Mouse (Mus musculus) MEL (cell line): ENCODE data around the gene Sh3gl2. TPM values are rescaled to one million over a fixed set of nuclear protein-coding genes. Genes with fewer than 3 reads are reported as not detected.

ENCODE experiments used
- DNase-seq: peaks from one replicate; pipeline ENCODE4 v3.0.0; 2011; ENCODE audit warnings: low read depth, low spot score
- H3K27ac ChIP-seq: 2 replicates; pipeline ENCODE4 v1.5.1; 2012; ENCODE audit warnings: low read depth, mild to moderate bottlenecking, control low read depth, low read length, moderate library complexity; ENCODE audit not compliant: control insufficient read depth
- H3K27me3 ChIP-seq, 2 experiments: fragments of 150-350 bp in 1 of 2; sonication (generic) in 1 of 2; 2 replicates each; pipeline ENCODE4 v1.6.1; 2012; ENCODE audit warnings: low read length in 2 of 2, mild to moderate bottlenecking in 2 of 2, improper control_type of control experiment in 1 of 2, moderate library complexity in 1 of 2; ENCODE audit not compliant: insufficient read depth in 2 of 2, control insufficient read depth in 1 of 2
- H3K36me3 ChIP-seq, 2 experiments: 2 replicates each; pipeline ENCODE4 v1.6.1; 2012 to 2014; ENCODE audit warnings: low read length in 2 of 2, improper control_type of control experiment in 1 of 2, inconsistent platforms in 1 of 2, mild to moderate bottlenecking in 1 of 2; ENCODE audit not compliant: insufficient read depth in 2 of 2, control insufficient read depth in 1 of 2
- H3K4me1 ChIP-seq, 2 experiments: fragments of 150-350 bp in 1 of 2; sonication (generic) in 1 of 2; 2 replicates each; pipeline ENCODE4 v1.6.1; 2012; ENCODE audit warnings: low read length in 2 of 2, improper control_type of control experiment in 1 of 2, mild to moderate bottlenecking in 1 of 2; ENCODE audit not compliant: insufficient read depth in 2 of 2, control insufficient read depth in 1 of 2
- H3K4me3 ChIP-seq, 2 experiments: fragments of 150-350 bp in 1 of 2; sonication (generic) in 1 of 2; 2 replicates each; pipeline ENCODE4 v1.5.1; 2012; ENCODE audit warnings: low read depth in 2 of 2, low read length in 2 of 2, mild to moderate bottlenecking in 2 of 2, moderate library complexity in 2 of 2, control low read depth in 1 of 2, improper control_type of control experiment in 1 of 2; ENCODE audit not compliant: control insufficient read depth in 1 of 2, insufficient read depth in 1 of 2
- H3K79me2 ChIP-seq: 2 replicates; pipeline ENCODE4 v1.6.1; 2012; ENCODE audit warnings: mild to moderate bottlenecking, low read length, moderate library complexity; ENCODE audit not compliant: control insufficient read depth, poor library complexity, insufficient read depth
- H3K9ac ChIP-seq: 2 replicates; pipeline ENCODE4 v1.6.1; 2012; ENCODE audit warnings: low read depth, mild to moderate bottlenecking, control low read depth, low read length, moderate library complexity; ENCODE audit not compliant: control insufficient read depth, poor library complexity, severe bottlenecking
- H3K9me3 ChIP-seq: fragments of 150-350 bp; sonication (generic); replicated peaks from 2 replicates; pipeline ENCODE4 v1.6.1; 2012; ENCODE audit warnings: mild to moderate bottlenecking, low read length, improper control_type of control experiment, moderate library complexity; ENCODE audit not compliant: insufficient read depth
- BHLHE40 ChIP-seq: IDR thresholded peaks from 2 replicates; pipeline ENCODE4 v1.6.1; 2012; ENCODE audit warnings: low read depth, mild to moderate bottlenecking, inconsistent platforms, low read length, improper control_type of control experiment, borderline replicate concordance
- CHD2 ChIP-seq: IDR thresholded peaks from 2 replicates; pipeline ENCODE4 v1.6.1; 2011; ENCODE audit warnings: low read length, improper control_type of control experiment
- CTCF ChIP-seq, 3 experiments: IDR thresholded peaks in 2 of 3; conservative IDR thresholded peaks in 1 of 3; 2 replicates each; pipeline ENCODE4 v1.5.1; 2011 to 2012; ENCODE audit warnings: low read length in 3 of 3, low read depth in 2 of 3, mild to moderate bottlenecking in 2 of 3, improper control_type of control experiment in 1 of 3, inconsistent platforms in 1 of 3, mixed read lengths in 1 of 3, moderate library complexity in 1 of 3; ENCODE audit not compliant: control insufficient read depth in 1 of 3, insufficient read depth in 1 of 3, poor library complexity in 1 of 3, severe bottlenecking in 1 of 3
- ELF1 ChIP-seq: IDR thresholded peaks from 2 replicates; pipeline ENCODE4 v1.6.1; 2014; ENCODE audit warnings: low read depth, mild to moderate bottlenecking, inconsistent platforms, low read length, improper control_type of control experiment, moderate library complexity
- EP300 ChIP-seq, 2 experiments: IDR thresholded peaks; 2 replicates each; pipeline ENCODE4 v1.6.1; 2011; ENCODE audit warnings: improper control_type of control experiment in 2 of 2, low read length in 2 of 2, low read depth in 1 of 2, mild to moderate bottlenecking in 1 of 2
- ETS1 ChIP-seq: IDR thresholded peaks from 2 replicates; pipeline ENCODE4 v1.6.1; 2012; ENCODE audit warnings: low read depth, mild to moderate bottlenecking, inconsistent platforms, low read length, improper control_type of control experiment, moderate library complexity
- GATA1 ChIP-seq: IDR thresholded peaks from 2 replicates; pipeline ENCODE4 v1.6.1; 2011; ENCODE audit warnings: low read depth, low read length, improper control_type of control experiment
- KAT2A ChIP-seq: conservative IDR thresholded peaks from 2 replicates; pipeline ENCODE4 v1.6.1; 2012; ENCODE audit warnings: low read depth, low read length, improper control_type of control experiment, inconsistent platforms
- MAFK ChIP-seq: IDR thresholded peaks from 2 replicates; pipeline ENCODE4 v1.6.1; 2011; ENCODE audit warnings: low read depth, mild to moderate bottlenecking, low read length, improper control_type of control experiment, borderline replicate concordance
- MEF2A ChIP-seq: IDR thresholded peaks from 2 replicates; pipeline ENCODE4 v1.6.1; 2014; ENCODE audit warnings: low read depth, mild to moderate bottlenecking, inconsistent platforms, low read length, improper control_type of control experiment; ENCODE audit not compliant: poor library complexity, insufficient replicate concordance, severe bottlenecking; ENCODE audit errors: extremely low read depth
- MXI1 ChIP-seq: IDR thresholded peaks from 2 replicates; pipeline ENCODE4 v1.6.1; 2011; ENCODE audit warnings: mild to moderate bottlenecking, low read depth, low read length, improper control_type of control experiment
- MYB ChIP-seq: IDR thresholded peaks from 2 replicates; pipeline ENCODE4 v1.6.1; 2011; ENCODE audit warnings: mild to moderate bottlenecking, low read depth, low read length, improper control_type of control experiment
- NELFE ChIP-seq: IDR thresholded peaks from 2 replicates; pipeline ENCODE4 v1.6.1; 2011; ENCODE audit warnings: low read depth, low read length, improper control_type of control experiment
- NRF1 ChIP-seq: IDR thresholded peaks from 2 replicates; pipeline ENCODE4 v1.6.1; 2014; ENCODE audit warnings: low read depth, mild to moderate bottlenecking, inconsistent platforms, low read length, improper control_type of control experiment, moderate library complexity; ENCODE audit not compliant: poor library complexity, insufficient read depth, severe bottlenecking
- POLR2A ChIP-seq, 2 experiments: IDR thresholded peaks; 2 replicates each; pipeline ENCODE4 v1.6.1; 2011 to 2012; ENCODE audit warnings: low read length in 2 of 2, mild to moderate bottlenecking in 2 of 2, control low read depth in 1 of 2, improper control_type of control experiment in 1 of 2, low read depth in 1 of 2, moderate library complexity in 1 of 2; ENCODE audit not compliant: control insufficient read depth in 1 of 2, insufficient read depth in 1 of 2, poor library complexity in 1 of 2
- POLR2AphosphoS2 ChIP-seq: IDR thresholded peaks from 2 replicates; pipeline ENCODE4 v1.6.1; 2011; ENCODE audit warnings: low read length, improper control_type of control experiment
- POLR2AphosphoS5 ChIP-seq: IDR thresholded peaks from 2 replicates; pipeline ENCODE4 v1.6.1; 2012; ENCODE audit warnings: low read depth, borderline replicate concordance, mild to moderate bottlenecking, inconsistent platforms, low read length, moderate library complexity, mixed read lengths
- RAD21 ChIP-seq: IDR thresholded peaks from 2 replicates; pipeline ENCODE4 v1.6.1; 2011; ENCODE audit warnings: mild to moderate bottlenecking, low read depth, low read length, improper control_type of control experiment
- RCOR1 ChIP-seq: IDR thresholded peaks from 2 replicates; pipeline ENCODE4 v1.6.1; 2012; ENCODE audit warnings: low read depth, mild to moderate bottlenecking, inconsistent platforms, low read length, improper control_type of control experiment
- SIN3A ChIP-seq: IDR thresholded peaks from 2 replicates; pipeline ENCODE4 v1.6.1; 2012; ENCODE audit warnings: low read length, improper control_type of control experiment, inconsistent platforms
- SMC3 ChIP-seq: IDR thresholded peaks from 2 replicates; pipeline ENCODE4 v1.6.1; 2011; ENCODE audit warnings: low read depth, low read length, improper control_type of control experiment
- TBP ChIP-seq: IDR thresholded peaks from 2 replicates; pipeline ENCODE4 v1.8.0; 2011; ENCODE audit warnings: low read depth, low read length, improper control_type of control experiment
- TCF12 ChIP-seq: IDR thresholded peaks from 2 replicates; pipeline ENCODE4 v1.6.1; 2014; ENCODE audit warnings: low read depth, mild to moderate bottlenecking, inconsistent platforms, low read length, improper control_type of control experiment, moderate library complexity
- UBTF ChIP-seq: IDR thresholded peaks from 2 replicates; pipeline ENCODE4 v1.6.1; 2012; ENCODE audit warnings: low read depth, mild to moderate bottlenecking, inconsistent platforms, low read length, improper control_type of control experiment, moderate library complexity, borderline replicate concordance; ENCODE audit not compliant: insufficient read depth
- USF2 ChIP-seq, 2 experiments: IDR thresholded peaks; 2 replicates each; pipeline ENCODE4 v1.6.1; 2011 to 2012; ENCODE audit warnings: improper control_type of control experiment in 2 of 2, low read length in 2 of 2, borderline replicate concordance in 1 of 2, inconsistent platforms in 1 of 2, low read depth in 1 of 2, mild to moderate bottlenecking in 1 of 2; ENCODE audit not compliant: insufficient read depth in 1 of 2
- ZKSCAN1 ChIP-seq: IDR thresholded peaks from 2 replicates; pipeline ENCODE4 v1.6.1; 2012; ENCODE audit warnings: low read depth, mild to moderate bottlenecking, inconsistent platforms, low read length, improper control_type of control experiment, moderate library complexity
- ZMIZ1 ChIP-seq: IDR thresholded peaks from 2 replicates; pipeline ENCODE4 v1.6.1; 2012; ENCODE audit warnings: low read depth, mild to moderate bottlenecking, inconsistent platforms, low read length, improper control_type of control experiment, moderate library complexity
- ZNF384 ChIP-seq: IDR thresholded peaks from 2 replicates; pipeline ENCODE4 v1.6.1; 2012; ENCODE audit warnings: low read depth, mild to moderate bottlenecking, inconsistent platforms, low read length, improper control_type of control experiment
- polyA plus RNA-seq, 2 experiments: library from polyadenylated mRNA; stranded (reverse) in 1 of 2; unstranded in 1 of 2; fragments of >175 nt in 1 of 2; fragments of >200 nt in 1 of 2; gene quantifications; 2 replicates each; pipeline versions ENCODE4 v1.2.1 to v1.2.4; 2012; ENCODE audit warnings: low replicate concordance in 2 of 2, low read depth in 1 of 2; ENCODE audit not compliant: insufficient read length in 2 of 2, insufficient read depth in 1 of 2, missing spikeins in 1 of 2
- total RNA-seq: library from RNA; depleted of rRNA; stranded (reverse); fragments of 300-350 nt; gene quantifications from 2 replicates; pipeline ENCODE4 v1.2.3, GENCODE M21; 2012

Sh3gl2 gene
- total and polyA plus RNA-seq, 3 experiments, result not detected

DNA sequence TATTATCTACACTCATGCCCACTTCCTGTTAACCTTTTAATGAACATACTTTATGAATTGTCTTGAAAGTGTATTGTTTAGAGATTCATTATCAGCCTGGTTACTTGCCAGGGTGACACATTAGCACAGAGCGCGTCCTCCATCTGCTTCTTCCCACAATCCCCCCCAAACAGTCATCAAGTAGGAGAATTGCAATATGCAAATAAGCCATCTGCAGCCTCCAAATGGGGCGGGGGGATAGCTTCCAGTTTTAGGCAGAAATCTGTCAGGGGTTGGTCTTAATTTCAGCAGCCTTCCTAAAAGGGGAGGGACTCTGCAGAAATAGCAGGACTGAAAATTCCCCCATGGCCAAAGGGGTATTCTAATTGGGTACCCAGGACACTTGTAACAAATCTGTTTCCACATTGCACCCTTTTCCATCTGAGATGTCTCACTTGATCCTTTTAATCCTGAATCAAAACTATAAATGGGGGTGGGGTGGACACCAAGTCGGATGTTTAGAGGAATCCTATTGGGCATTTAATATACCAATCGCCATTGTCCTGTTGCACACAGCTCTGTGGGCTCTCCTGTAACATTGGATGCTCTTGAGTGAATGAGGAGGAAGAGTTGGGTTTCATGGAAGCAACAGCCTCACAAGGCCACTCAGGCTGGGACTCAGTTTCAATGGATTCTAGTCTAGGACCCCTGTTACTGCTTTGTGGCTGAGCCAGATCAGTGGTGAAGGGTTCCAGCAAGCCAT, 51.7 kb downstream of the Sh3gl2 start:
- Histone ChIP-seq H3K4me1 (no peaks in the 10 kb centered on the region), H3K4me3 (no peak overlapping the region), H3K36me3 (no peaks in the 10 kb centered on the region), H3K27me3 (no peaks in the 10 kb centered on the region), H3K79me2 (no peaks in the 10 kb centered on the region)
- no peak for TF ChIP-seq TBP
- TF ChIP-seq ETS1, result no peak
- no peak for TF ChIP-seq MXI1
- TF ChIP-seq MAFK, result no peak
- no peak for TF ChIP-seq CHD2
- no peak for TF ChIP-seq NELFE
- no peak for TF ChIP-seq POLR2A (IDR thresholded peaks at IDR 0.05; ENCODE audit: control insufficient read depth in 1 of 2, insufficient read depth in 1 of 2, low read depth in 1 of 2, low read length in 2 of 2, poor library complexity in 1 of 2)
- no peak for TF ChIP-seq POLR2AphosphoS2
- no peak for TF ChIP-seq RAD21
- TF ChIP-seq UBTF, result no peak
- no peak for TF ChIP-seq POLR2AphosphoS5
- TF ChIP-seq MEF2A, result no peak
- TF ChIP-seq, all 39 proteins: peak for 0
- no peak overlapping the region for H3K27ac ChIP-seq
- DNase-seq, result no peak
- H3K9me3 ChIP-seq, result no peaks in the 10 kb centered on the region
- H3K9ac ChIP-seq, result no peak overlapping the region

DNA sequence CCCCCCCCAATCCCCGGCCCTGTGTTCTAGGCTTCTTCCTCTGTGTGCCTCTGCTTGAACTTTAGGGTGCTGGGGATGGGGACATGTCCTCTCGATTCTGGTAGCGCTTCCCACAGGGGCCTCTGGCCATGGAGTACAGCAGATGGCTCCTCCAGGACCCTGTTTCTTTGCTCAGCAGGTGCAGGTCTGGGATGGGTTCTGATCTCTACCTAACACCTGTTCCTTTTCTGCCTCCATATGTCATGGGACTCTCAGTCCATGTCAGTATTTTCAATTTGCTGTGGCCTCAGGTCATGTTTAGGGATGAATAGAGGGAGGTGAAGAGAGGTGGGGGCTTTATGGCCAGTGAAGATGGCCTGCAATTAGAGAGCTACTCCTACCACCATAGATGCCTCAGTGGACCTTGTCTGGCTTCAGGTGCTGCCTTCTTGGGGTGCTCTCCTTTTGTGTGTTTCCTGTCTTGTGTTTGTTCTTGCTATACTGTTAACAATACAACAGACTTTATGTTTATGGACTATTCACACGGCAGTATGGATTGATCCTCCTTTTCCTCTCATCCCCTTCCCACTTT, 52.9 kb downstream of the Sh3gl2 start:
- no peaks in the 10 kb centered on the region for H3K4me1 ChIP-seq
- no peak overlapping the region for H3K9ac ChIP-seq
- no peaks in the 10 kb centered on the region for H3K36me3 ChIP-seq
- TF ChIP-seq CTCF (IDR thresholded peaks at IDR 0.05 in 2 of 3, conservative IDR thresholded peaks at IDR 0.05 in 1 of 3; ENCODE audit: control insufficient read depth in 1 of 3, insufficient read depth in 1 of 3, low read depth in 2 of 3, low read length in 3 of 3, poor library complexity in 1 of 3, severe bottlenecking in 1 of 3) (no peak), BHLHE40 (no peak), NRF1 (no peak), UBTF (no peak), ELF1 (no peak), MYB (no peak), RCOR1 (no peak), GATA1 (no peak), NELFE (no peak), SIN3A (no peak), USF2 (IDR thresholded peaks at IDR 0.05; ENCODE audit: borderline replicate concordance in 1 of 2, insufficient read depth in 1 of 2, low read depth in 1 of 2, low read length in 2 of 2) (no peak), SMC3 (no peak), ZNF384 (no peak), ZMIZ1 (no peak), EP300 (IDR thresholded peaks at IDR 0.05; ENCODE audit: low read depth in 1 of 2, low read length in 2 of 2) (no peak), ZKSCAN1 (no peak), POLR2AphosphoS5 (no peak), TCF12 (no peak), KAT2A (no peak), RAD21 (no peak)
- H3K27me3 ChIP-seq, result no peaks in the 10 kb centered on the region
- no peaks in the 10 kb centered on the region for H3K9me3 ChIP-seq
- no peaks in the 10 kb centered on the region for H3K79me2 ChIP-seq
- no peak for DNase-seq
- H3K4me3 ChIP-seq, result no peak overlapping the region
- H3K27ac ChIP-seq, result no peak overlapping the region
